Mouse (Mus musculus) lung, postnatal 0 days (tissue): ENCODE measurements around the gene Trp73. TPM values are rescaled to one million over a fixed set of nuclear protein-coding genes. Genes with fewer than 3 reads are reported as not detected.
A peak's percentile ranks its signal among the peaks of the same experiment; 100 is the strongest.

ENCODE experiments used
- ATAC-seq: fragments of 200-750 bp; cut with Nextera tagmentation; 2 replicates; pipeline ENCODE4 v1.8.0; 2017; ENCODE audit warnings: moderate library complexity
- DNase-seq: peaks from one replicate; pipeline ENCODE4 v3.0.0-alpha.2; 2016; ENCODE audit warnings: low spot score
- H3K27ac ChIP-seq: fragments of 300-500 bp; sonication (generic); 2 replicates; pipeline ENCODE4 v1.5.1; 2014; ENCODE audit warnings: antibody characterized with exemption, mild to moderate bottlenecking, low read length, mixed read lengths
- H3K27me3 ChIP-seq: fragments of 300-500 bp; sonication (generic); replicated peaks from 2 replicates; pipeline ENCODE4 v1.6.1; 2014; ENCODE audit warnings: low read length, mixed read lengths; ENCODE audit not compliant: insufficient read depth
- H3K36me3 ChIP-seq: fragments of 300-500 bp; sonication (generic); 2 replicates; pipeline ENCODE4 v1.6.1; 2014; ENCODE audit warnings: low read length, mixed read lengths; ENCODE audit not compliant: insufficient read depth
- H3K4me1 ChIP-seq: fragments of 300-500 bp; sonication (generic); 2 replicates; pipeline ENCODE4 v1.6.1; 2014; ENCODE audit warnings: antibody characterized with exemption, low read depth, low read length, mixed read lengths; ENCODE audit not compliant: insufficient read depth
- H3K4me2 ChIP-seq: fragments of 300-500 bp; sonication (generic); replicated peaks from 2 replicates; pipeline ENCODE4 v1.6.1; 2014; ENCODE audit warnings: low read depth, mild to moderate bottlenecking, low read length, moderate library complexity, mixed read lengths
- H3K4me3 ChIP-seq: fragments of 300-500 bp; sonication (generic); 2 replicates; pipeline ENCODE4 v1.5.1; 2014; ENCODE audit warnings: low read depth, low read length
- H3K9ac ChIP-seq: fragments of 300-500 bp; sonication (generic); replicated peaks from 2 replicates; pipeline ENCODE4 v1.6.1; 2014; ENCODE audit warnings: low read depth, mild to moderate bottlenecking
- H3K9me3 ChIP-seq: fragments of 300-500 bp; sonication (generic); 2 replicates; pipeline ENCODE4 v1.6.1; 2016; ENCODE audit warnings: low read length, mixed read lengths
- CTCF ChIP-seq: IDR thresholded peaks from 2 replicates; pipeline ENCODE4 v1.5.1; 2016; ENCODE audit warnings: antibody characterized with exemption, mild to moderate bottlenecking
- EP300 ChIP-seq: IDR thresholded peaks from 2 replicates; pipeline ENCODE4 v1.6.1; 2016; ENCODE audit warnings: antibody characterized with exemption, mild to moderate bottlenecking, control low read depth
- WGBS: fragments of 180-500 bp; shearing (Covaris S2); extraction: QIAGEN DNeasy Blood & Tissue Kit; methylation state at CpG from one replicate; pipeline ENCODE4 v1.1.7; 2014; 5-methylcytosine and 5-hydroxymethylcytosine counted together
- polyA plus RNA-seq: library from polyadenylated mRNA; unstranded; fragments of >200 nt; fragmentation: Nextera tagmentation; extraction: Ambion mirVana; gene quantifications from 2 replicates; pipeline ENCODE4 v1.2.1, GENCODE M21; 2015

The Trp73 gene
- polyA plus RNA-seq, 1 experiment from 2014 or later = 1.8 TPM

GRCm38 (mm10) chr4:154024729-154025521 is 115.1 kb downstream of the Trp73 start:
- H3K9me3 ChIP-seq = no peaks in the 10 kb centered on the region
- H3K27me3 ChIP-seq = no peaks in the 10 kb centered on the region
- ATAC-seq = no peak
- peak overlapping the region; percentile 43 for H3K4me3 ChIP-seq
- 25% methylated on average over 17 of the region's 17 CpGs for WGBS
- H3K4me2 ChIP-seq = peak overlapping the region; percentile 66
- peaks cover 14% of the 10 kb centered on the region; the same call in 1 of the 2 replicates for H3K36me3 ChIP-seq
- no peak for TF ChIP-seq CTCF
- TF ChIP-seq EP300 = no peak
- peak overlapping the region; percentile 32 for H3K9ac ChIP-seq
- peaks cover 14% of the 10 kb centered on the region for H3K4me1 ChIP-seq
- peak overlapping the region; percentile 76 for H3K27ac ChIP-seq
- peak; percentile 40 for DNase-seq

- H3K4me2 ChIP-seq = peak overlapping the region; percentile 66; the same call in 1 of the 2 replicates
- DNase-seq (no peak), ATAC-seq (no peak)
- H3K4me1 ChIP-seq = peaks cover 14% of the 10 kb centered on the region
- no peak overlapping the region for H3K4me3 ChIP-seq
- H3K9ac ChIP-seq = no peak overlapping the region
- no peak overlapping the region for H3K27ac ChIP-seq
- 17% methylated on average over 8 of the region's 8 CpGs for WGBS
- no peaks in the 10 kb centered on the region for H3K9me3 ChIP-seq
- no peak for TF ChIP-seq CTCF
- TF ChIP-seq EP300 = no peak
- peaks cover 19% of the 10 kb centered on the region; the same call in 1 of the 2 replicates for H3K36me3 ChIP-seq
- no peaks in the 10 kb centered on the region for H3K27me3 ChIP-seq
These were observed 116.0 kb downstream of the Trp73 start for GRCm38 (mm10) chr4:154023754-154024601.

- H3K4me2 ChIP-seq = no peak overlapping the region
- peaks cover 14% of the 10 kb centered on the region for H3K4me1 ChIP-seq
- 46% methylated on average over 4 of the region's 4 CpGs for WGBS
- no peak overlapping the region for H3K9ac ChIP-seq
- peak overlapping the region; percentile 76 for H3K27ac ChIP-seq
- DNase-seq (no peak), ATAC-seq (no peak)
- no peaks in the 10 kb centered on the region for H3K27me3 ChIP-seq
- no peak for TF ChIP-seq EP300
- TF ChIP-seq CTCF = no peak
- no peaks in the 10 kb centered on the region for H3K9me3 ChIP-seq
- H3K4me3 ChIP-seq = no peak overlapping the region
- H3K36me3 ChIP-seq = peaks cover 25% of the 10 kb centered on the region; the same call in 1 of the 2 replicates
These were observed 117.2 kb downstream of the Trp73 start for GRCm38 (mm10) chr4:154022844-154023243.

GRCm38 (mm10) chr4:154022407-154022806 is 117.6 kb downstream of the Trp73 start:
- WGBS = 60% methylated on average over 4 of the region's 4 CpGs
- Histone ChIP-seq H3K4me1 (peaks cover 14% of the 10 kb centered on the region), H3K4me3 (no peak overlapping the region), H3K4me2 (no peak overlapping the region), H3K27ac (peak overlapping the region; percentile 76), H3K36me3 (peaks cover 26% of the 10 kb centered on the region; the same call in 1 of the 2 replicates), H3K27me3 (no peaks in the 10 kb centered on the region), H3K9me3 (no peaks in the 10 kb centered on the region), H3K9ac (no peak overlapping the region)
- TF ChIP-seq EP300 (no peak; the same call in 1 of the 2 replicates), CTCF (no peak)
- ATAC-seq (peak; percentile 77), DNase-seq (peak; percentile 82)

- no peak for DNase-seq
- Histone ChIP-seq H3K27ac (no peak overlapping the region), H3K36me3 (peaks cover 29% of the 10 kb centered on the region; the same call in 1 of the 2 replicates)
These were observed 118.6 kb downstream of the Trp73 start for GRCm38 (mm10) chr4:154021432-154021831.

GRCm38 (mm10) chr4:154019571-154019970 is 120.4 kb downstream of the Trp73 start:
- Histone ChIP-seq H3K36me3 (peaks cover 34% of the 10 kb centered on the region; the same call in 1 of the 2 replicates), H3K4me2 (no peak overlapping the region), H3K9ac (no peak overlapping the region), H3K4me3 (no peak overlapping the region), H3K27me3 (no peaks in the 10 kb centered on the region), H3K27ac (no peak overlapping the region), H3K9me3 (no peaks in the 10 kb centered on the region), H3K4me1 (peaks cover 9% of the 10 kb centered on the region)
- DNase-seq = peak; percentile 52
- WGBS = 65% methylated on average over 7 of the region's 7 CpGs
- peak; percentile 76 for TF ChIP-seq CTCF
- TF ChIP-seq EP300 = no peak
- ATAC-seq = no peak

More at GRCm38 (mm10) chr4:154021432-154021831, 118.6 kb downstream of the Trp73 start:
- Histone ChIP-seq H3K27me3 (no peaks in the 10 kb centered on the region), H3K9ac (no peak overlapping the region), H3K9me3 (no peaks in the 10 kb centered on the region), H3K4me2 (no peak overlapping the region), H3K4me3 (no peak overlapping the region), H3K4me1 (peaks cover 13% of the 10 kb centered on the region)
- no peak for ATAC-seq
- 85% methylated on average over 9 of the region's 9 CpGs for WGBS
- TF ChIP-seq CTCF (no peak), EP300 (no peak)
